Mouse (Mus musculus): ENCODE results near the gene Cdv3. TPM values are rescaled to one million over a fixed set of nuclear protein-coding genes. Genes with fewer than 3 reads are reported as not detected.

Cdv3 gene
- 277 TPM for polyA plus RNA-seq (2014; fragmentation: Illumina TruSeq; extraction: RNeasy Lipid Tissue Mini Kit (QIAGEN cat#74804); ENCODE audit: low read depth, low replicate concordance)

DNA sequence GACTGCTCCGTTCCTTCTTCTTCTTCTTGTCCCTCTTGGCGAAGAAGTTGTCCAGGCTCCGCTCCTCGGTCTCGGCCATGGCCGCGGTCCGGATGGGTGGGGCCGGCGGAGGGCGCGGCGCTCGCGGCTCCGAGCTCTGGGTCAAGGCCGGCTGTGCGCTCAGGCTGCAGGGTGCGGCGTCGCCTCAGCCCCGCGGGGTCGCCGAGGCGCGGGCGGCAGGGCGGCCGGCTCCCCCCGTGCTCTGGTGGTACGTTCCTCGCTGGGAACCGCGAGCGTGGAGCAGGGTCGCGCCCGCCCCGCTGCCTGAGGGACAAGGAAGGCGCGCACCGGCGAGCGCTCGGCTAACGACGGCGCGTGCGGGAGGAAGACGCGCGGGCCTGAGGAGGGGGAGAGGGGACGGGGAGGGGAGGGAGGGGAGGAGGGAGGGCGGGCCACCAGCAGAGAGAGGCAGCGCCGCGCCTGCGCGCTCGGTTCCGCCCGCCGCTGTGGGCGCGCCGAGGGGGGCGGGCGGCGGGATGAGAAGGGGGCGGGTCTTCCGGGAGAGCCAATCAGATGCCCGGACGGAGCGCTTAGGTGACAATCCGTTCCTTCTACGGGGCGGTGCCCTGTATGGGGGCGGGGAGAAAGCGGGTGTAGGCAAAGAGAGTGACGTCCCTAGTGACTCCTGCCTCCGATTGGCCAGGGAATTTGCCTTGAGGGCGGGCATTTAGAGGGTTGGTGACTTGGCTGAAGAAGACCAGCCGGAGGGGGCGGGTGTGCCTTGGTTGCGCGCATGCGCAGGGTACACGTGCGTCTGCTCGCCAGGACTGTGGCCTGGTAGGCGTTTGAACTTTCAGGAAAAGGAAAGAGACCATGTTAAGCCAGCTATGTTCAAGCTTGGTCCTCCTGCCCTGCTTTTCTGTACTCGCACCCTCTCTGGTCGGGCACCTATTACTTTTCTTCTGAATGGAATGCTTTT, at the start of gene Cdv3:
Cdv3 (minus strand) TSS at position 551 of the 958 bp plus-strand sequence.

DNA sequence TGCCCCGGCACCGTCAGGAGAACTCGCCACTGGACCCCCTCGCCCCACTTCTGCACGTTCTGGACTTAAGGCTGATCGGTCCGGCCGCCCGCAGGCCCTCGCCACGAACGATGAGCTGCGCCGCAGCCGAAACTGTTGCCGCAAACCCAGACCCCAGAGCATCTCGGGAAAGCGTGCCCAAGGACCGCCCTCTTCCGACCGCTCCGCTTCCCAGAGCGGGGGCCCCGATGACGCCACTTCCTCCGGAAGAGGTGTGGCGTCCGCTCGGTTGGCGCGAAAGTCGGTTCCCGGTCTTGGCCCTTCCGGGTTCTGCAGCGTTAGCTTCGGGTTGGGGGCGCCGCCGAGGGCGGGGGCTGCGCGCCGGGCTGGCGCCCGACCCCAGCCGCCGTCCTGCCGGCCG, 60.7 kb downstream of the Cdv3 start, which contains the start of the genes 1300017J02Rik and Topbp1:
1300017J02Rik (minus strand) TSS at position 156 of the 400 bp plus-strand sequence.
Topbp1 (plus strand) TSS at position 289 of the 400 bp plus-strand sequence.

Other genes starting within 250 kb of the Cdv3 start
- 15.9 TPM for gene Srprb, start 163.7 kb downstream of the Cdv3 start, polyA plus RNA-seq (2014; fragmentation: Illumina TruSeq; extraction: RNeasy Lipid Tissue Mini Kit (QIAGEN cat#74804); ENCODE audit: low read depth, low replicate concordance)
- 4.7 TPM for gene Gm20425, start 135.5 kb downstream of the Cdv3 start, polyA plus RNA-seq (2014; fragmentation: Illumina TruSeq; extraction: RNeasy Lipid Tissue Mini Kit (QIAGEN cat#74804); ENCODE audit: low read depth, low replicate concordance)
- 255 TPM for gene Trf, start 135.4 kb downstream of the Cdv3 start, polyA plus RNA-seq (2014; fragmentation: Illumina TruSeq; extraction: RNeasy Lipid Tissue Mini Kit (QIAGEN cat#74804); ENCODE audit: low read depth, low replicate concordance)
- not detected for gene 1300017J02Rik, start 60.8 kb downstream of the Cdv3 start, polyA plus RNA-seq (2014; fragmentation: Illumina TruSeq; extraction: RNeasy Lipid Tissue Mini Kit (QIAGEN cat#74804); ENCODE audit: low read depth, low replicate concordance)
- 39.8 TPM for gene Topbp1, start 60.6 kb downstream of the Cdv3 start, polyA plus RNA-seq (2014; fragmentation: Illumina TruSeq; extraction: RNeasy Lipid Tissue Mini Kit (QIAGEN cat#74804); ENCODE audit: low read depth, low replicate concordance)
- not detected for gene Bfsp2, start 114.6 kb upstream of the Cdv3 start, polyA plus RNA-seq (2014; fragmentation: Illumina TruSeq; extraction: RNeasy Lipid Tissue Mini Kit (QIAGEN cat#74804); ENCODE audit: low read depth, low replicate concordance)